Mouse (Mus musculus): ENCODE measurements around the gene Kif11. TPM values are rescaled to one million over a fixed set of nuclear protein-coding genes. Genes with fewer than 3 reads are reported as not detected.

The Kif11 gene
- 8.4 TPM for polyA plus RNA-seq (2014; fragmentation: Illumina TruSeq; extraction: RNeasy Lipid Tissue Mini Kit (QIAGEN cat#74804); ENCODE audit: low read depth, low replicate concordance)

GRCm38 (mm10) chr19:37375755-37376615 is at the start of gene Kif11:
Gene Kif11 (plus strand): TSS chr19:37376403.

GRCm38 (mm10) chr19:37337752-37338151 is 38.5 kb upstream of the Kif11 start, which contains the start of gene Ide:
Gene Ide (minus strand): TSS chr19:37337852.

DNA sequence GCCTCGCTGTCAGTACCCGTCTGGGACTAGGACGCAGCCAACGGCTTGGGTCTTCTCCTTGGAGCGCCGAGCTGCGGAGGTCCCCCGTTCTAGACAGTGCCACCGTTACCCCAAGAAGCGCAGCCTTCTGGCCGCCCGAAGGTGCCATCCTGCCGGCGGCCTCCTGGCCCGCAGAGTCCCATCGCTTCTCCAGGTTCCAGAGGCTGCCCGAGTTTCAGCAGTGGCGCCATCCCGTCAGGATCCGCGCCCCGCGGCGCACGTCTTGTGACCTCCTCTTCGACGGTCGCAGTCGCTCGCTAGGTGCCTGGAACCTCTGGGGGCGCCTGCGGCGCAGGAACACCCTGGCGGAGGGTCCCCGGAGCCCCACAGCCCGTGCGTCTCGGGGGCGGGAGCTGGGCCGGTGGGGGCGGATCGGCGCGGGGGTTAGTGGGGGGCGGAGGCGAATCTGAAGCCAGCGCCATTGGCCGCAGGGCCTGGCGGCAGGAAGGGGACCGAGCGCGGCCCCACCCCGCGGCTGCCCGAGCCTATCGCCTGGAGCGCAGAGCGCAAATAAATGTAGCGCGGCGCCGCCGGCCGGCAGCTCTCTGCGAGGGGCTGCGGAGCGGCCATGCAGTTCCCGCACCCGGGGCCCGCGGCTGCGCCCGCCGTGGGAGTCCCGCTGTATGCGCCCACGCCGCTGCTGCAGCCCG is 58.2 kb downstream of the Kif11 start, which contains the start of gene Hhex:
TSS of gene Hhex (plus strand) at position 548 of the 689 bp plus-strand sequence.

Other genes starting within 250 kb of the Kif11 start
- 230 TPM for gene March5, start 168.9 kb upstream of the Kif11 start, polyA plus RNA-seq (2014; fragmentation: Illumina TruSeq; extraction: RNeasy Lipid Tissue Mini Kit (QIAGEN cat#74804); ENCODE audit: low read depth, low replicate concordance)
- 20.5 TPM for gene Cpeb3, start 167.8 kb upstream of the Kif11 start, polyA plus RNA-seq (2014; fragmentation: Illumina TruSeq; extraction: RNeasy Lipid Tissue Mini Kit (QIAGEN cat#74804); ENCODE audit: low read depth, low replicate concordance)
- 196 TPM for gene Ide, start 38.6 kb upstream of the Kif11 start, polyA plus RNA-seq (2014; fragmentation: Illumina TruSeq; extraction: RNeasy Lipid Tissue Mini Kit (QIAGEN cat#74804); ENCODE audit: low read depth, low replicate concordance)
- 105 TPM for gene Hhex, start 58.4 kb downstream of the Kif11 start, polyA plus RNA-seq (2014; fragmentation: Illumina TruSeq; extraction: RNeasy Lipid Tissue Mini Kit (QIAGEN cat#74804); ENCODE audit: low read depth, low replicate concordance)
- gene Exoc6, start 174.0 kb downstream of the Kif11 start, polyA plus RNA-seq (2014; fragmentation: Illumina TruSeq; extraction: RNeasy Lipid Tissue Mini Kit (QIAGEN cat#74804); ENCODE audit: low read depth, low replicate concordance): 55.6 TPM

Measured in adrenal gland, adult 10 weeks (tissue).